Mouse (Mus musculus) brain, adult 10 weeks (tissue): ENCODE results near the gene Spata2l. TPM values are rescaled to one million over a fixed set of nuclear protein-coding genes. Genes with fewer than 3 reads are reported as not detected.

ENCODE experiments used
- polyA plus RNA-seq: library from polyadenylated mRNA; stranded (reverse); fragments of 350-450 nt; fragmentation: Illumina TruSeq; extraction: RNeasy Lipid Tissue Mini Kit (QIAGEN cat#74804); gene quantifications from one replicate; pipeline ENCODE4 v1.2.3, GENCODE M21; 2015; ENCODE audit warnings: low read depth, low replicate concordance

Spata2l gene
- 35.3 TPM for polyA plus RNA-seq

GRCm38 (mm10) chr8:123235520-123236497 is at the start of gene Spata2l:
TSS of gene Spata2l (minus strand) at chr8:123236233.

GRCm38 (mm10) chr8:123254099-123254885 is 18.3 kb upstream of the Spata2l start, which contains the start of the genes Zfp276 and Vps9d1:
TSS of gene Zfp276 (plus strand) at chr8:123254195.
TSS of gene Vps9d1 (minus strand) at chr8:123254348.

DNA sequence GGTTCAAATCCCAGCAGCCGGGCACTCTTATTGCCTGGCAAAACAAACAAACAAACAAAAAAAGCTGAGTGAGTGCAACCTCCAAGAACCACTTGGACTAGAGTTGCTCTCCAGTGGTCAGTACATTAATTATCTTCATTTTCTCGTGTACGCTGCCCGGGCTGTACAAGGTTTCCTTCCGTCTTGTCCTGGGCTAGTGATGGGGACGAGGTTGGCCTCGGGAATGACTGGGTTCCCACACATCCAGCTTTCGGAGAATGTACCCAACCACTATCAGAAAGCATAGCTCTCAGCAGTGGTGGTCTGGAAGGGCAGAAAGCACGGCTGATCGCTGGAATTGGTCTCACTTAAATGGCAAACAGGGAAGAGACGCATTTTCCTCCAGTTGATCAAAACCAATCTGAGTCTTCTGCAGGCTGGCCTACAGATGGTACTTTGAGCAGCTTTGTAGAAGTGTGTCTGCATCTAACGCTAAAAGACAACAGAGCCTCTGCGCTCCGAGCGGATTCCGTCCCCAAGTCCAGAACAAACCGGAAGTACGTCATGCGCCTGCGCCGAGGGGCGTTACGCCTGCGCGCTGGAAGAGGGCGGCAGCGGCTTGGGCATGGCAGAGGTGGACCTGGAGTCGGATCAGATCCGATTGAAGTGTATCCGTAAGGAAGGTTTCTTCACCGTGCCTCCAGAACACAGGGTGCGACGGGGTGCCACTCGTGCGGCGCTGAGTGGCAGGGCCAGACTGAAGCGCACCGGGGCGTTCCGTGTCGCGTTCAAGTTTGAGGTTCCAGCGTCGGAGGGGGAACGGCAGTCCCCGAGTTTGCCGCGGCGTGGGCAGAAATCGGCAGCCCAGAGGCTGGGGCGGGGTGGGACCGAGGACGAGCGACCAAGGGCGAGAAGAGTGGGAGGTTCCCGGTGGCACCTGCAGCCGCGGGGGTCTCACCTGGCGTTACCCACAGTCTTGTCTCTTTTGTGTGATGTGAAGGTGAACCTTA is 11.5 kb downstream of the Spata2l start, which contains the start of gene Cdk10:
Gene Cdk10, plus strand, starts transcription at position 565 of the 989 bp plus-strand sequence.

DNA sequence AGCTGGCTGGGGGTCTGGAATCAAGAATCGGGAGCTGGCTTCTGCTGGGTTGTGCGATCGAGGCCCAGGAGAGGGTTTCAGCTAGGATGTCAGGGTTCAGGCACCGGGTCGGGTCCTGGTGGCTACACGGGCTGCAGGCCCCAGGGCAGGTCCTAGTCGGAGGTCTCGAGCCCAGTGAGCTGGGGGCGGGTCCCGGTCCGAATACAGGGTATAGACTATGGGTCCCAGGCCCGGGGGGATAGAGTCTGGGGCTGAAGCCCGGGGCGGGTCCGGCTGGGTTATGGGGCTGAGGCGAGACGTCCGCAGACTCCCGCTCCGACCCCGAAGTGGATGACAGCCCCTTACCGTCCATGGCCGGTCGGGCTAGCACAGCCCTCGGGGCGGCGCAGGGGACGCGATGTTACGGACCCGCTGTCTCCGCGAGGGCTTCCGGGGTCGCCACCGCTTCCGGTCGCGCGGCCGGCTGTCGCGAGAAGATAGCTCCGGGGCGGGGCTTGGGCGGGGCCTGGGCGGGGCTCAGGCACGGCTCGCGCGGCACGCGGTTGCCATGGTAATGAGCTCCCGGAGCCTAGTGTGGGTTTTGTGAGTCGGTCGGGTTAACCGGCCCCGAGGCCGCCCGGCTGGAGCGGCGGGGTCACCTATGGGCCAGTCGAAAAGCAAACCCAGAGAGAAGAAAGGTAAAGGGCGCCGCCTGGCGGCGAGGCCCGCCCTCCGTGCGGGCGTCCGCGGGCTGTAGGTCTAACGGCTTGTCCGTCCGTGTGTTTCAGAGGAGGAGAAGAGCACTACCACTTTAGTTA is 23.5 kb downstream of the Spata2l start, which contains the start of the genes Chmp1a and Spata33:
Gene Chmp1a, minus strand, starts transcription at position 443 of the 797 bp plus-strand sequence.
Gene Spata33, plus strand, starts transcription at position 512 of the 797 bp plus-strand sequence.

DNA sequence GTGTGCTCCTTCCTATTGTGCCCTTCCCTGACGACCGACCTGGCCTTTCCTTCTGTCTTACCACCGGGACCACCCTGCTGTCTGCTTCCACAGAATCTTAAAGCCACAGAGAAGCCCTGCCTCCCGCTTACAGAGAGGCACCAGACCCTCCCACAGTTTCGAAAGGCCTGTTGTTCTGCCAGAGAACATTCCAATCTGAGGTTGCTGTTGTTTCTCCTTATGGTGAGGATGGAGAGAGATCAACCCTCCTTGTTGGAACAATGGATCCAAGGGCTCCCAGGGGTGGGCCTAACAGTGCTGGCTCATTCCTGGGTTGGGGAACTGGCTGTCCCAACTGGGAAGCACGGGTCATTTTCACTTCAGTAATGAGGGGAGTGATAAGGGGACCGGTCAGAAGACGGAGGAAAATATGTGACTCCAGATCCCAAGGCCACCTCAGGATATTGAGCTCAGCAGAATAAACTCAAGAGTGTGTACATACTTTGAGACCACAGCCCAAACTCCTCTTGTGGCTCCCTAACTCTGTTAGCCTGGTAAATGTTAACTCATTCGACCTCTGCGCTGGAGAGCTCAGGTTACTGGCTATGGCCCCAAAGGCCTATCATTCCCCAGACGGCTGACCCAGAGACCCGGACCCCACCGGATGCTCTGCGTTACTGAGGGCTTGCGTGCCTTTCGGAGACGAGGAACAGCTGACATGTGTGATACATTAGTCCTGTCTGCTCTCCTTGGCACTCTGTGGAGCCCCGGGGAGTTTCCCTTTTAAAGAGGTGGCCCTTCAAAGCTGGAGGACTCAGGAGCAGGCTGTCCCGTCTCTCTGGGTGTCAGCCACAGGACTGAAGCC is 50.2 kb downstream of the Spata2l start, which contains the start of gene Dpep1:
Gene Dpep1, plus strand, starts transcription at position 677 of the 844 bp plus-strand sequence.

Other genes starting within 250 kb of the Spata2l start
- gene Ankrd11, start 194.0 kb downstream of the Spata2l start, polyA plus RNA-seq: 87.1 TPM
- 54.6 TPM for gene Spg7, start 173.3 kb downstream of the Spata2l start, polyA plus RNA-seq
- gene Rpl13, start 133.9 kb downstream of the Spata2l start, polyA plus RNA-seq: 765 TPM
- 68.1 TPM for gene Cpne7, start 118.9 kb downstream of the Spata2l start, polyA plus RNA-seq
- gene Sult5a1, start 77.9 kb downstream of the Spata2l start, polyA plus RNA-seq: 0.31 TPM
- 0.67 TPM for gene Dpep1, start 50.0 kb downstream of the Spata2l start, polyA plus RNA-seq
- gene Chmp1a, start 23.5 kb downstream of the Spata2l start, polyA plus RNA-seq: 109 TPM
- 7.8 TPM for gene Spata33, start 23.4 kb downstream of the Spata2l start, polyA plus RNA-seq
- 98.4 TPM for gene Cdk10, start 11.4 kb downstream of the Spata2l start, polyA plus RNA-seq
- 15.7 TPM for gene Zfp276, start 18.0 kb upstream of the Spata2l start, polyA plus RNA-seq
- gene Vps9d1, start 18.1 kb upstream of the Spata2l start, polyA plus RNA-seq: 45.1 TPM
- 3.4 TPM for gene Fanca, start 82.3 kb upstream of the Spata2l start, polyA plus RNA-seq
- 18.7 TPM for gene Spire2, start 96.5 kb upstream of the Spata2l start, polyA plus RNA-seq
- 576 TPM for gene Tcf25, start 137.5 kb upstream of the Spata2l start, polyA plus RNA-seq
- not detected for gene Mc1r, start 170.9 kb upstream of the Spata2l start, polyA plus RNA-seq
- gene Tubb3, start 175.2 kb upstream of the Spata2l start, polyA plus RNA-seq: 447 TPM
- 41.9 TPM for gene Def8, start 187.3 kb upstream of the Spata2l start, polyA plus RNA-seq
- 16.0 TPM for gene Afg3l1, start 241.7 kb upstream of the Spata2l start, polyA plus RNA-seq